Mouse (Mus musculus) CH12.LX (cell line): ENCODE data around the gene Nr1h4. TPM values are rescaled to one million over a fixed set of nuclear protein-coding genes. Genes with fewer than 3 reads are reported as not detected.

Source experiments
- DNase-seq: peaks from one replicate; pipeline ENCODE4 v3.0.0-alpha.2; 2013; ENCODE audit errors: extremely low read depth
- H3K27ac ChIP-seq: 2 replicates; pipeline ENCODE4 v1.5.1; 2012; ENCODE audit warnings: low read depth, mild to moderate bottlenecking, control low read depth, moderate library complexity; ENCODE audit not compliant: insufficient read depth
- H3K27me3 ChIP-seq: replicated peaks from 2 replicates; pipeline ENCODE3; 2012; ENCODE audit warnings: inconsistent platforms
- H3K36me3 ChIP-seq, 2 experiments: replicated peaks in 1 of 2; 2 replicates each; pipeline versions ENCODE3 to v1.6.1; 2012; ENCODE audit warnings: inconsistent platforms in 1 of 2, low read length in 1 of 2, mild to moderate bottlenecking in 1 of 2, mixed read lengths in 1 of 2, moderate library complexity in 1 of 2; ENCODE audit not compliant: control insufficient read depth in 1 of 2, insufficient read depth in 1 of 2
- H3K4me1 ChIP-seq, 2 experiments: 2 replicates each; pipeline ENCODE4 v1.6.1; 2012; ENCODE audit warnings: inconsistent platforms in 1 of 2, moderate library complexity in 1 of 2; ENCODE audit not compliant: insufficient read depth in 2 of 2, control insufficient read depth in 1 of 2
- H3K4me2 ChIP-seq: 2 replicates; pipeline ENCODE4 v1.6.1; 2012; ENCODE audit warnings: low read depth, mild to moderate bottlenecking, control low read depth; ENCODE audit not compliant: poor library complexity, insufficient read depth, severe bottlenecking
- H3K4me3 ChIP-seq, 3 experiments: fragments of 150-350 bp in 1 of 3; sonication (generic) in 1 of 3; replicated peaks in 1 of 3; 2 replicates each; pipeline versions ENCODE3 to v1.5.1; 2011 to 2012; ENCODE audit warnings: low read depth in 2 of 3, low read length in 2 of 3, mild to moderate bottlenecking in 2 of 3, moderate library complexity in 2 of 3, control low read depth in 1 of 3, improper control_type of control experiment in 1 of 3, inconsistent platforms in 1 of 3, mixed read lengths in 1 of 3; ENCODE audit not compliant: poor library complexity in 1 of 3
- H3K79me2 ChIP-seq: replicated peaks from 2 replicates; pipeline ENCODE4 v1.6.1; 2012; ENCODE audit warnings: mild to moderate bottlenecking, moderate library complexity; ENCODE audit not compliant: control insufficient read depth, poor library complexity, insufficient read depth, severe bottlenecking; ENCODE audit errors: extremely low read depth
- H3K9ac ChIP-seq: 2 replicates; pipeline ENCODE4 v1.6.1; 2012; ENCODE audit warnings: low read depth, mild to moderate bottlenecking, control low read depth, moderate library complexity; ENCODE audit not compliant: insufficient read depth
- H3K9me3 ChIP-seq: replicated peaks from 2 replicates; pipeline ENCODE3; 2012; ENCODE audit warnings: low read length, inconsistent platforms, mixed read lengths
- BHLHE40 ChIP-seq: IDR thresholded peaks from 2 replicates; pipeline ENCODE4 v1.6.1; 2011; ENCODE audit warnings: mild to moderate bottlenecking, low read depth, low read length, improper control_type of control experiment
- CHD2 ChIP-seq: IDR thresholded peaks from 2 replicates; pipeline ENCODE4 v1.6.1; 2011; ENCODE audit warnings: low read length, improper control_type of control experiment
- CTCF ChIP-seq, 2 experiments: IDR thresholded peaks in 1 of 2; conservative IDR thresholded peaks in 1 of 2; 2 replicates each; pipeline ENCODE4 v1.5.1; 2011 to 2012; ENCODE audit warnings: low read depth in 2 of 2, low read length in 2 of 2, improper control_type of control experiment in 1 of 2, inconsistent platforms in 1 of 2, mild to moderate bottlenecking in 1 of 2, moderate library complexity in 1 of 2
- E2F4 ChIP-seq: IDR thresholded peaks from 2 replicates; pipeline ENCODE4 v1.6.1; 2011; ENCODE audit warnings: low read depth, low read length, improper control_type of control experiment; ENCODE audit not compliant: insufficient replicate concordance
- ELF1 ChIP-seq: IDR thresholded peaks from 2 replicates; pipeline ENCODE4 v1.6.1; 2014; ENCODE audit warnings: low read depth, mild to moderate bottlenecking, inconsistent platforms, low read length, improper control_type of control experiment
- GABPA ChIP-seq: IDR thresholded peaks from 2 replicates; pipeline ENCODE4 v1.6.1; 2012; ENCODE audit warnings: low read depth, low read length, improper control_type of control experiment, inconsistent platforms; ENCODE audit not compliant: insufficient replicate concordance
- HCFC1 ChIP-seq: IDR thresholded peaks from 2 replicates; pipeline ENCODE4 v1.6.1; 2012; ENCODE audit warnings: low read depth, mild to moderate bottlenecking, inconsistent platforms, low read length, improper control_type of control experiment
- IRF4 ChIP-seq: IDR thresholded peaks from 2 replicates; pipeline ENCODE4 v1.6.1; 2014; ENCODE audit warnings: low read depth, mild to moderate bottlenecking, inconsistent platforms, low read length, improper control_type of control experiment
- JUN ChIP-seq: IDR thresholded peaks from 2 replicates; pipeline ENCODE4 v1.6.1; 2011; ENCODE audit warnings: low read depth, mild to moderate bottlenecking, low read length, improper control_type of control experiment, moderate library complexity; ENCODE audit not compliant: insufficient read depth
- JUND ChIP-seq: conservative IDR thresholded peaks from 2 replicates; pipeline ENCODE4 v1.6.1; 2011; ENCODE audit warnings: low read depth, low read length, improper control_type of control experiment
- KAT2A ChIP-seq: IDR thresholded peaks from 2 replicates; pipeline ENCODE4 v1.6.1; 2012; ENCODE audit warnings: low read length, improper control_type of control experiment, inconsistent platforms; ENCODE audit not compliant: insufficient replicate concordance
- MAX ChIP-seq: IDR thresholded peaks from 2 replicates; pipeline ENCODE4 v1.6.1; 2011; ENCODE audit warnings: low read length, improper control_type of control experiment
- MAZ ChIP-seq: IDR thresholded peaks from 2 replicates; pipeline ENCODE4 v1.6.1; 2012; ENCODE audit warnings: low read depth, mild to moderate bottlenecking, inconsistent platforms, low read length, improper control_type of control experiment, moderate library complexity
- MEF2A ChIP-seq: IDR thresholded peaks from 2 replicates; pipeline ENCODE4 v1.6.1; 2014; ENCODE audit warnings: low read depth, mild to moderate bottlenecking, inconsistent platforms, low read length, improper control_type of control experiment, borderline replicate concordance
- MYC ChIP-seq: IDR thresholded peaks from 2 replicates; pipeline ENCODE4 v1.6.1; 2011; ENCODE audit warnings: low read depth, mild to moderate bottlenecking, improper control_type of control experiment, low read length
- NELFE ChIP-seq: IDR thresholded peaks from 2 replicates; pipeline ENCODE4 v1.6.1; 2011; ENCODE audit warnings: low read depth, low read length, improper control_type of control experiment
- NRF1 ChIP-seq: IDR thresholded peaks from 2 replicates; pipeline ENCODE4 v1.6.1; 2014; ENCODE audit warnings: low read depth, mild to moderate bottlenecking, inconsistent platforms, low read length, improper control_type of control experiment, moderate library complexity
- PAX5 ChIP-seq: IDR thresholded peaks from 2 replicates; pipeline ENCODE4 v1.6.1; 2012; ENCODE audit warnings: low read length, inconsistent platforms, mixed read lengths
- POLR2AphosphoS2 ChIP-seq: IDR thresholded peaks from 2 replicates; pipeline ENCODE4 v1.6.1; 2011; ENCODE audit warnings: low read depth, low read length, improper control_type of control experiment
- RAD21 ChIP-seq: IDR thresholded peaks from 2 replicates; pipeline ENCODE4 v1.6.1; 2011; ENCODE audit warnings: low read depth, mild to moderate bottlenecking, low read length, improper control_type of control experiment, moderate library complexity
- SMC3 ChIP-seq: IDR thresholded peaks from 2 replicates; pipeline ENCODE4 v1.6.1; 2011; ENCODE audit warnings: low read depth, low read length, improper control_type of control experiment
- TBP ChIP-seq: conservative IDR thresholded peaks from 2 replicates; pipeline ENCODE4 v1.6.1; 2011; ENCODE audit warnings: low read depth, low read length, improper control_type of control experiment
- TCF12 ChIP-seq: IDR thresholded peaks from 2 replicates; pipeline ENCODE4 v1.6.1; 2014; ENCODE audit warnings: low read depth, mild to moderate bottlenecking, inconsistent platforms, low read length, improper control_type of control experiment
- ZC3H11A ChIP-seq: IDR thresholded peaks from 2 replicates; pipeline ENCODE4 v1.6.1; 2012; ENCODE audit warnings: low read depth, mild to moderate bottlenecking, inconsistent platforms, low read length, improper control_type of control experiment
- ZMIZ1 ChIP-seq: IDR thresholded peaks from 2 replicates; pipeline ENCODE4 v1.6.1; 2012; ENCODE audit warnings: low read depth, mild to moderate bottlenecking, inconsistent platforms, low read length, improper control_type of control experiment
- ZNF384 ChIP-seq: IDR thresholded peaks from 2 replicates; pipeline ENCODE4 v1.6.1; 2012; ENCODE audit warnings: low read depth, low read length, improper control_type of control experiment, inconsistent platforms
- dilution Hi-C: fragments of 300-500 bp; cut with MboI; formaldehyde crosslinking; loops from 2 replicates; pipeline ENCODE4 v1.14.3; 2020; ENCODE audit warnings: low sequenced_read_pairs; ENCODE audit not compliant: extremely low pct_unique_long_range_greater_than_20kb, extremely low pct_ligation_motif_present
- in situ Hi-C: fragments of 300-500 bp; cut with MboI; formaldehyde crosslinking; loops from 3 replicates; pipeline ENCODE4 v1.14.3; 2019; ENCODE audit warnings: low sequenced_read_pairs, low pct_ligation_motif_present, low pct_unique_long_range_greater_than_20kb, mixed read lengths
- polyA plus RNA-seq: library from polyadenylated mRNA; unstranded; fragments of >175 nt; gene quantifications from 2 replicates; pipeline ENCODE4 v1.2.1, GENCODE M21; 2012; ENCODE audit warnings: low read depth; ENCODE audit not compliant: insufficient read length
- total RNA-seq, 2 experiments: library from RNA; depleted of rRNA; stranded (reverse); fragments of 300-350 nt in 1 of 2; fragments of >200 nt in 1 of 2; gene quantifications; 2 replicates each; pipeline ENCODE4 v1.2.3; 2012 to 2014

The Nr1h4 gene
- total and polyA plus RNA-seq, 3 experiments = not detected

DNA sequence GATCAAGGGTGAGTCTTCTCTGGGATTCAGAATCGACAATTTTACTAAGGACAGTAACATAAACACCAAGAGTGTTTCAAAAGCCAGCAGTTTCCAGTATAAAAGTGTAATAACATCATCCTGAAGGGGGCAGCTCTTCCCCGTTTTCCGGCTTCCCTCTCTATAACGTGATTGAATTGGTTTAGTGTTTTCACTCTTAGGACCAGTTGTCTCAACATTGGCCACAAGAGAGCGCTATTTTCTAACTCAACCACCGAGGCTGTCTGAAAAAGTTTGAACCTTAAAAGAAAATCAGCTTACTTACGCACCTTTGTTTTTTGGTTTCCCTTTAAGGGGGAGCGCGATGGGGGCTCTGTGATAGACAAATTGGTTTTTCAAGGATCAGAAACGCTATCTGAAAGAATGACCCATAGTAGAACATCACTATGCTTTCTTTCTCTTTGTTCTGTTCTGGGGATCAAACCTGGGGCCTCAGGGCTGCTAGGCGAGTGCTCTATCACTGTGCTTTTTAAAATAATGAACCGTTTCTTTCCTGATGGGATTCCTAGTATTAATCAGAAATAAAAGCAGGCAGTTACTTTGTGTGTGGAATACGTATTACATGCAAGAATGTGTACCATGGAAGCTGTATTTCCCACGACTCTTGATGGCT is 71.4 kb downstream of the Nr1h4 start:
- DNase-seq = peak; percentile 91
- Histone ChIP-seq H3K27me3 (no peaks in the 10 kb centered on the region), H3K9ac (no peak overlapping the region), H3K4me3 (no peak overlapping the region), H3K27ac (no peak overlapping the region), H3K9me3 (no peaks in the 10 kb centered on the region), H3K4me1 (0 out of 4 replicates have a peak, but pooled peaks cover 0 to 2% of the 10 kb centered on the region in 2 experiments), H3K36me3 (no peaks in the 10 kb centered on the region), H3K79me2 (no peaks in the 10 kb centered on the region), H3K4me2 (peak overlapping the region; percentile 81; the same call in 1 of the 2 replicates)
- in situ Hi-C loops = loop anchor here (10.0 kb wide), 1 partner anchor 173 kb away; no protein-coding TSS in a partner anchor
- dilution Hi-C loops = no loop called here
- TF ChIP-seq BHLHE40 (peak; percentile 47; the same call in 1 of the 2 replicates), PAX5 (no peak), HCFC1 (no peak), MAZ (0 out of 2 replicates have a peak, but pooled peaks have one; percentile 30), KAT2A (no peak), CTCF (conservative IDR thresholded peaks at IDR 0.05 in 1 of 2, IDR thresholded peaks at IDR 0.05 in 1 of 2; ENCODE audit: low read depth in 2 of 2, low read length in 2 of 2) (peak; percentile 67 to 99), GABPA (no peak), IRF4 (0 out of 2 replicates have a peak, but pooled peaks have one; percentile 37), MAX (no peak), POLR2AphosphoS2 (no peak), NRF1 (no peak), MYC (0 out of 2 replicates have a peak, but pooled peaks have one; percentile 29), JUN (no peak), ZNF384 (peak; percentile 46; the same call in 1 of the 2 replicates), TCF12 (no peak), RAD21 (peak; percentile 92), NELFE (peak; percentile 35; the same call in 1 of the 2 replicates), TBP (no peak), ELF1 (0 out of 2 replicates have a peak, but pooled peaks have one; percentile 51), MEF2A (no peak; the same call in 1 of the 2 replicates), JUND (peak; percentile 52; the same call in 1 of the 2 replicates), SMC3 (peak; percentile 95), ZC3H11A (peak; percentile 75), E2F4 (peak; percentile 61; the same call in 1 of the 2 replicates), CHD2 (no peak), ZMIZ1 (no peak)
